Mouse (Mus musculus) small intestine, adult 2 months (tissue): ENCODE results near the gene Cpsf2. TPM values are rescaled to one million over a fixed set of nuclear protein-coding genes. Genes with fewer than 3 reads are reported as not detected.
"Not testable (repeated sequence)": the region's sequence is repeated elsewhere in the genome, so short reads cannot be mapped to it uniquely, and the experiment has no call there.

Source experiments
- H3K27ac ChIP-seq: fragments of 200-500 bp; 2 replicates; pipeline ENCODE4 v1.5.1; 2012; ENCODE audit warnings: low read depth, low read length, control low read depth, inconsistent platforms; ENCODE audit not compliant: insufficient read depth
- H3K27me3 ChIP-seq: fragments of 200-500 bp; 2 replicates; pipeline ENCODE4 v1.6.1; 2012; ENCODE audit warnings: mild to moderate bottlenecking, moderate library complexity, low read length, inconsistent platforms; ENCODE audit not compliant: control insufficient read depth, insufficient read depth
- H3K36me3 ChIP-seq: fragments of 200-500 bp; 2 replicates; pipeline ENCODE4 v1.6.1; 2012; ENCODE audit warnings: mild to moderate bottlenecking, low read length, control low read depth, inconsistent platforms; ENCODE audit not compliant: control insufficient read depth, insufficient read depth
- H3K4me1 ChIP-seq: fragments of 200-500 bp; 2 replicates; pipeline ENCODE4 v1.6.1; 2012; ENCODE audit warnings: low read length, inconsistent platforms, mixed read lengths; ENCODE audit not compliant: control insufficient read depth, insufficient read depth, insufficient read length
- H3K4me3 ChIP-seq: fragments of 200-500 bp; 2 replicates; pipeline ENCODE4 v1.5.1; 2012; ENCODE audit warnings: low read depth, mild to moderate bottlenecking, control low read depth, inconsistent platforms, low read length, moderate library complexity
- CTCF ChIP-seq: fragments of 200-500 bp; IDR thresholded peaks from 2 replicates; pipeline ENCODE4 v1.5.1; 2012; ENCODE audit warnings: low read depth, mild to moderate bottlenecking, control low read depth, inconsistent platforms, low read length, moderate library complexity, mixed read lengths; ENCODE audit not compliant: insufficient replicate concordance, insufficient read length; ENCODE audit errors: extremely low read depth
- POLR2A ChIP-seq: fragments of 200-500 bp; IDR thresholded peaks from 2 replicates; pipeline ENCODE4 v1.6.1; 2012; ENCODE audit warnings: low read depth, mild to moderate bottlenecking, control low read depth, inconsistent platforms, low read length, moderate library complexity
- WGBS: fragments of 180-500 bp; shearing (Covaris S2); methylation state at CpG from one replicate; pipeline ENCODE4 v1.1.7; 2018; 5-methylcytosine and 5-hydroxymethylcytosine counted together
- polyA plus RNA-seq: library from polyadenylated mRNA; depleted of rRNA; stranded (reverse); fragments of >200 nt; gene quantifications from 2 replicates; pipeline ENCODE4 v1.2.3, GENCODE M21; 2012

The Cpsf2 gene
- polyA plus RNA-seq, 1 experiment, result 1.2 TPM

DNA sequence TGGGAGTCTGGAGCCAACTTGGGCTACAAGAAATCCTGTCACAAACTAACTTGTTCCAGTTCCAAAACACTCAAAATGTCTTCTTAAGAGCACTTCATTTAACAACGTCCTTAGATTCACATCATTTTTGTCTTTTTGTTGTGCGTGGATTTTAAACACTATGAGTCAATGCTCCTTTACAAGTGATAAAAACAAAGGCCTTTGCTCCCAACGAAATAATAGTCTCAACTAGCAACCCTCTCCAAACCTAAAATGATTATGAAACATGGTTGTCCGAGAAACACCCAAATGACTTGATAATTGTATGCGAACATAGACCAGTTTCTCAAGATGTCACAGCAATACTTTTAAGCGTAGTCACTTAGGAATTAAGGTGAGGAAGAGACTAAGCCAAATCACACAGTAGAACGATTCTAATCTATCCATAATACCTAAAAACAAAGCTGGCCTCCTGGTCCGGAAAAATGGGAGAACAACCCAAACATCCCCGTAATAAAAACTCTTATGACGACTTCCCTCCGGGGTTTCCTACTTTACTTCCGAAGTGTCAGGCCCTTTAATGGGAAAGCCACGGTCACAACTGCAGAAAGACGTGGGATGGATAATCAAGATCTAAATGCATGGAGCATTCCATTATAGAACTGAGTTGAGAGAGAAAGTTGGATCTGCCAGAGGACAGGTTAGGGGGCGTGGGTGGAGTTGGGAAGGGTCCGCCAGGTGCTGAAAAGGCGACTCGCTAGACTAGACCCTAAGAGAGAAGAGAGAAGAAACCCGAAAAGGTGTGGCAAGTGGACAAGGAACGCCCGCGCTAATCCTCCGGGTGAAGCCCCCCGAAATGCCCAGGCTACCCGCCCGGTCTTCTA is 18.5 kb upstream of the Cpsf2 start:
- H3K27ac ChIP-seq, result peak overlapping the region; percentile 53; the same call in 1 of the 2 replicates
- H3K36me3 ChIP-seq, result no peaks in the 10 kb centered on the region
- TF ChIP-seq POLR2A, result no peak
- no peak for TF ChIP-seq CTCF
- peak overlapping the region; percentile 96 for H3K4me3 ChIP-seq
- peaks cover 3% of the 10 kb centered on the region; the same call in 1 of the 2 replicates for H3K4me1 ChIP-seq
- WGBS, result 2% methylated on average over 26 of the region's 26 CpGs
- no peaks in the 10 kb centered on the region for H3K27me3 ChIP-seq

DNA sequence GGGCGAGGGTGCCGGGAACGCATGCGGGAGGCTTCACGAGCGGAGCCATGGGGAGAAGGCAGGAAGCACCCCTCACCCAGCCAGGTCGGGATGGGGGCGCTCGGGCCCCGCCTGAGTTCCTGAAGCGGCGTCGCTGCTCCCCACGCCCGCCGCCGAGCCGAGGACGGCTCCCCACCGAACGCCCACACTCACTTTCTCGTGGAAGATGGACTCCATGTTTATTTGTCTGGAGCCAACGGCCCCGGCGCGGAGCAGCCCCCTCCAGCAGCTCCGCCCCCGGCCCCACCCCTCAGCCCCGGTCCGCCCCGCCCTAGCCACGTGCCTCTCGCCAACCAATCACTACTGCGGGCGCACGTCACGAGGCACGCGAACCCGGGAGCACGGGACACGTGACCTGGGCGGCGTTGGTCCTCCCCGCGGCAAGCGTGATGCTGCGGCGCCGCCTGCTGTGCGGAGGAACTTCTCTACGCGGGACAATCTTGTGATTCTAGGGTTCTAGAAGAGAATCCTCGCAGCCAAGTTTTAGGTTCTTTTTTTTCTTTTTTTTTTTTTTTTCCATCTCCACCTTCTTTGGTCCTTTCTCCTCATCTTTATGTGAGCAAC is 17.7 kb upstream of the Cpsf2 start, which contains the start of gene Atxn3:
Atxn3 (minus strand) TSS at position 305 of the 603 bp plus-strand sequence.
- Histone ChIP-seq H3K4me1 (peaks cover 3% of the 10 kb centered on the region; the same call in 1 of the 2 replicates), H3K27ac (peak within 1 kb of the TSS; percentile 53; the same call in 1 of the 2 replicates), H3K36me3 (no peaks in the 10 kb centered on the region), H3K4me3 (peak within 1 kb of the TSS; percentile 96), H3K27me3 (no peaks in the 10 kb centered on the region)
- TF ChIP-seq CTCF (peak; percentile 72), POLR2A (peak; percentile 70)
- under 1% methylated on average over 54 of the region's 54 CpGs for WGBS

DNA sequence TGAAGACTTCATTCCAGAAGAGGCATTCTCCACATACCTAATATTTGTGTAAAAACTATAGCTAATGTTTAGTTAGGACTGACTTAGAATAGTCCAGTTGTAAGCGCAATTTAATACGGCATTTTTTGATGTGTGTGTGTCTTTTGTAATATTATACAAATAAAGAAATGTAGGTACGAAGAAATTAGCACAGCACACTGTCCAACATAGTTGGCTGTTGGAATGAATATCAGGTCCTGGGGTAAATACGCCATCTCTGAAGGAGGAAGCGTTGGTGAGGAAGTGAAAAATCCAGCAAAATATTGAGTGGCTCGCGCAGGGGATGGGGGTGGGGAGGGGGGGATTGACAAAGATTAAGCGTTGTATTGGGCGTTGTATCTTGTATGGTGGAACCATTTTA is 17.2 kb upstream of the Cpsf2 start:
- no peaks in the 10 kb centered on the region for H3K27me3 ChIP-seq
- H3K4me3 ChIP-seq, result no peak overlapping the region
- 36% methylated on average over 9 of the region's 9 CpGs for WGBS
- no peak overlapping the region for H3K27ac ChIP-seq
- H3K4me1 ChIP-seq, result peaks cover 3% of the 10 kb centered on the region; the same call in 1 of the 2 replicates
- TF ChIP-seq POLR2A (no peak), CTCF (no peak)
- H3K36me3 ChIP-seq, result no peaks in the 10 kb centered on the region

DNA sequence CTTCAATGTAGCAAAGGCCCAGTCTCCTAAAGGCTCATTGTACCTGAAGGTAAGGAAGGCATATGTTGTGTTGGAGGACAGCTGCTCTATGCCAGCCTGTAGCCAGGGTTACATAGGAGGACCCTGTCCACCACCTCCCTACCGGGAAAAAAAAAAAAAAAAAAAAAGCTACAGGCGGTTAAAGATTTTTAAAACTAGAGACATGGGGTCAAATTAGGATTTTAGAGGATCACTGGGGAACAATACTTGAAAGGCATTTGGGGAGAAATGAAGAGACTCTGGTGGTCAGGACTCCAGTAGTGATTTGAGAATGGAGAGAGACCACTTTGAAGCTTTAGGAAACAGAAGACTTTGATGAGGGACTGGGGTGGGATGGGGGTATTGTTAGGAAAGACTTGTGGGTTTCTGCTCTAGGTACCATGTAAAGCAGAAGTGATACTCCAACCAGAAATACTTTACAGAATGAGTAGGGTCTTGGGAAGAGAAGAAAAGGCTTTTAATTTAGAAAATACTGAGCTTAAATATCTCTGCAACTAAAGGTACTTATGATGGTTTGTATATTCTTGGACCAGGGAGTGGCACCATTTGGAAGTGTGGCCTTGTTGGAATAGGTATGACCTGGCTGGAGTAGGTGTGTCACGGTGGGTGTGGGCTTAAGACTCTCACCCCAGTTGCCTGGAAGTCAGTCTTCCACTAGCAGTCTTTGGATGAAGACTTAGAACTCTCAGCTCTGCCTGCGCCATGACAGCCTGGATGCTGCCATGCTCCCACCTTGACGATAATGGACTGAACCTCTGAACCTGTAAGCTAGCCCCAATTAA is 16.6 kb upstream of the Cpsf2 start:
- not testable (repeated sequence) for H3K36me3 ChIP-seq, H3K4me1 ChIP-seq, H3K27me3 ChIP-seq, H3K27ac ChIP-seq, H3K4me3 ChIP-seq
- 86% methylated on average over 5 of the region's 5 CpGs for WGBS

DNA sequence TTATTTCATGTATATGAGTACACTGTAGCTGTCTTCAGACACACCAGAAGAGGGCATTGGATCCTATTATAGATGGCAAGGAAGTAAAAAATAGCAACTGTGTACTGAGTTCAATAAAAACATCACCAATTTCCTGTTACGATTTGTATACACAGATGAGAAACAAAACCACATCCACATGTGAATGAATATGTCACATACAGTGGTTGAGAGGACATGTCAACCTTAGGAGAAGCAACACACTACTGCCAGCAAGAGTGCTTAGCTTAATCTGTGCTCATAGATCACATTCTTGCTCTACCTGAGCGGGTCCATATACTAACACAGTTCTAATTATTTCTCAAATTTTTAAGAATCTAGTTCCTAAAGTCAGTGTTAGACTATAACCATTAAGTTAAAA is 4.5 kb upstream of the Cpsf2 start:
- no peak overlapping the region for H3K4me3 ChIP-seq
- TF ChIP-seq CTCF (no peak), POLR2A (no peak)
- no peaks in the 10 kb centered on the region for H3K27me3 ChIP-seq
- 73% methylated on average over 2 of the region's 2 CpGs for WGBS
- H3K27ac ChIP-seq, result no peak overlapping the region
- peaks cover 2% of the 10 kb centered on the region; the same call in 1 of the 2 replicates for H3K4me1 ChIP-seq
- H3K36me3 ChIP-seq, result peaks cover 20% of the 10 kb centered on the region

DNA sequence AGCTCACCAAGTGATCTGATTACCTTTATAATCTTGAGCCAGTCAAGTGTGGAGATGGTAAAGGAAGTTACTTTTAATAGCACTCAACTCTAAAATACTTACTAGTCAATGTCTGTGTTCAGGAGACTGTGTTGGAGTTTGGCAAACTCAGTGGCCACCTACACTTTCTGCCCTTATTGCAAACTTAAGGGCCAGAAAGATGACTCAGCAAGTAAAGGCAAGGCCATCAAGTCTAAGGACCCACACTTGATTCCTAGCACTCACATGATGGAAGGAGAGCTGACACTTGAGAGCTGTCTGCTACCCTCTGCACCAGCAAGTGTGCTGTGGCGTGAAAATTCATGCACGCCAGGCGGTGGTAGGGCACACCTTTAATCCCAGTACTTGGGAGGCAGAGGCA is 3.6 kb upstream of the Cpsf2 start:
- H3K27me3 ChIP-seq, result no peaks in the 10 kb centered on the region
- no peak for TF ChIP-seq CTCF
- no peak for TF ChIP-seq POLR2A
- H3K27ac ChIP-seq, result no peak overlapping the region
- H3K4me3 ChIP-seq, result no peak overlapping the region
- H3K36me3 ChIP-seq, result peaks cover 16% of the 10 kb centered on the region
- H3K4me1 ChIP-seq, result peaks cover 6% of the 10 kb centered on the region; the same call in 1 of the 2 replicates
- 97% methylated on average over 3 of the region's 3 CpGs for WGBS
